Mouse (Mus musculus) monocyte, adult 5-6 weeks (primary cell): ENCODE results near the gene Sap30l. TPM values are rescaled to one million over a fixed set of nuclear protein-coding genes. Genes with fewer than 3 reads are reported as not detected.
A peak's percentile ranks its signal among the peaks of the same experiment; 100 is the strongest.
"Not testable (repeated sequence)": the region's sequence is repeated elsewhere in the genome, so short reads cannot be mapped to it uniquely, and the experiment has no call there.

Source experiments
- ATAC-seq: fragments of 153-309, 156-312 bp; replicated peaks from 2 replicates; pipeline ENCODE4 v1.8.0; 2017; ENCODE audit warnings: mild to moderate bottlenecking; ENCODE audit not compliant: low TSS enrichment, insufficient number of reproducible peaks, severe bottlenecking, poor library complexity, low FRiP score
- total RNA-seq: library from RNA; stranded (forward); fragments of 200-1000, 200-491, 200-594 nt; gene quantifications from 3 replicates; pipeline ENCODE4 v1.2.3, GENCODE M21; 2017

Sap30l gene
- total RNA-seq, 1 experiment from 2014 or later = 24.3 TPM

- ATAC-seq = no peak
Observed at GRCm38 (mm10) chr11:57795086-57795485, 6.4 kb upstream of the Sap30l start.

- no peak for ATAC-seq
Observed at GRCm38 (mm10) chr11:57797828-57798227, 3.6 kb upstream of the Sap30l start.

- no peak for ATAC-seq
Observed at GRCm38 (mm10) chr11:57799456-57799855, 2.0 kb upstream of the Sap30l start.

GRCm38 (mm10) chr11:57800266-57800951 lies 1.0 kb upstream of the Sap30l start:
- ATAC-seq = peak; percentile 8; the same call in 1 of the 2 replicates

- no peak for ATAC-seq
Observed at GRCm38 (mm10) chr11:57801766-57802510, 501 bp downstream of the Sap30l start.

GRCm38 (mm10) chr11:57802511-57802870 lies 1.1 kb downstream of the Sap30l start:
- no peak for ATAC-seq

- no peak for ATAC-seq
Observed at GRCm38 (mm10) chr11:57805047-57805446, 3.6 kb downstream of the Sap30l start.

- ATAC-seq = no peak
Observed at GRCm38 (mm10) chr11:57809017-57809731, 7.7 kb downstream of the Sap30l start.

- no peak for ATAC-seq
Observed at GRCm38 (mm10) chr11:57809732-57810098, 8.3 kb downstream of the Sap30l start.

- no peak for ATAC-seq
Observed at GRCm38 (mm10) chr11:57811006-57811405, 9.6 kb downstream of the Sap30l start.

- ATAC-seq = no peak
Observed at GRCm38 (mm10) chr11:57812212-57812611, 10.8 kb downstream of the Sap30l start.

GRCm38 (mm10) chr11:57813641-57814040 lies 12.2 kb downstream of the Sap30l start:
- ATAC-seq = no peak

GRCm38 (mm10) chr11:57818189-57818588 lies 16.8 kb downstream of the Sap30l start:
- ATAC-seq = no peak

GRCm38 (mm10) chr11:57819999-57820581 lies 18.7 kb downstream of the Sap30l start:
- peak; percentile 75 for ATAC-seq

GRCm38 (mm10) chr11:57823159-57823558 lies 21.7 kb downstream of the Sap30l start:
- ATAC-seq = not testable (repeated sequence)

GRCm38 (mm10) chr11:57823714-57824113 lies 22.3 kb downstream of the Sap30l start:
- ATAC-seq = no peak

GRCm38 (mm10) chr11:57825234-57825633 lies 23.8 kb downstream of the Sap30l start:
- not testable (repeated sequence) for ATAC-seq

GRCm38 (mm10) chr11:57827048-57827914 lies 25.8 kb downstream of the Sap30l start:
- no peak for ATAC-seq
